Mouse (Mus musculus) C2C12 (cell line): ENCODE data around the gene Lrrc51. TPM values are rescaled to one million over a fixed set of nuclear protein-coding genes. Genes with fewer than 3 reads are reported as not detected.

Experiments used
- H3K27me3 ChIP-seq: one replicate; pipeline ENCODE4 v1.6.1; 2011; ENCODE audit not compliant: control insufficient read depth, insufficient read depth, insufficient read length
- H3K36me3 ChIP-seq: one replicate; pipeline ENCODE4 v1.6.1; 2011; ENCODE audit not compliant: control insufficient read depth, insufficient read depth
- H3K4me3 ChIP-seq: one replicate; pipeline ENCODE4 v1.5.1; 2011; ENCODE audit warnings: mild to moderate bottlenecking, control low read depth; ENCODE audit not compliant: poor library complexity, insufficient read depth, severe bottlenecking
- H3K79me2 ChIP-seq: one replicate; pipeline ENCODE4 v1.6.1; 2011; ENCODE audit not compliant: control insufficient read depth, insufficient read depth
- H3K79me3 ChIP-seq: one replicate; pipeline ENCODE4 v1.6.1; 2011; ENCODE audit warnings: low read depth, control low read depth
- H3ac ChIP-seq: one replicate; pipeline ENCODE3; 2011; ENCODE audit warnings: low read depth; ENCODE audit not compliant: control insufficient read depth, insufficient read length
- CEBPB ChIP-seq: IDR thresholded peaks from one replicate; pipeline ENCODE4 v1.6.1; 2011; ENCODE audit warnings: low read depth, mild to moderate bottlenecking, control low read depth, moderate library complexity
- CTCF ChIP-seq: IDR thresholded peaks from one replicate; pipeline ENCODE4 v1.5.1; 2011; ENCODE audit not compliant: control insufficient read depth, insufficient read depth, insufficient read length
- FOSL1 ChIP-seq: IDR thresholded peaks from one replicate; pipeline ENCODE4 v1.8.0; 2011; ENCODE audit warnings: mild to moderate bottlenecking, low read length; ENCODE audit not compliant: poor library complexity, insufficient read depth, severe bottlenecking
- MAX ChIP-seq: IDR thresholded peaks from one replicate; pipeline ENCODE4 v1.6.1; 2011; ENCODE audit warnings: mild to moderate bottlenecking, control low read depth
- MYOD1 ChIP-seq: IDR thresholded peaks from one replicate; pipeline ENCODE4 v1.6.1; 2011; ENCODE audit warnings: low read depth; ENCODE audit not compliant: control insufficient read depth, insufficient read length
- MYOG ChIP-seq: IDR thresholded peaks from one replicate; pipeline ENCODE4 v1.6.1; 2011; ENCODE audit not compliant: control insufficient read depth, insufficient read length; ENCODE audit errors: extremely low read depth
- USF1 ChIP-seq: IDR thresholded peaks from one replicate; pipeline ENCODE4 v1.6.1; 2011; ENCODE audit warnings: low read depth, mild to moderate bottlenecking, control low read depth, moderate library complexity
- long read RNA-seq, 2 experiments: library from polyadenylated mRNA; unstranded; transcript quantifications; one replicate each; pipeline ENCODE4 v2.0.0; 2019 to 2020
- polyA plus RNA-seq: library from polyadenylated mRNA; unstranded; fragments of >200 nt; fragmentation: generic; extraction: Trizol; gene quantifications from one replicate; pipeline ENCODE4 v1.2.1, GENCODE M21; 2012; ENCODE audit warnings: missing spikeins

Gene Lrrc51
- 1.7 TPM for polyA plus RNA-seq
- long read RNA-seq, experiment 1, partial matches to known transcripts: 1 of 3 reads
- long read RNA-seq, experiment 1, other reads (novel, unspliced or antisense): 1 of 3 reads
- long read RNA-seq, experiment 2: 0 reads

- Histone ChIP-seq H3K27me3 (no peaks in the 10 kb centered on the region), H3ac (peak within 1 kb of the TSS; percentile 82), H3K79me3 (peaks cover 46% of the 10 kb centered on the region), H3K4me3 (peak within 1 kb of the TSS; percentile 69), H3K36me3 (no peaks in the 10 kb centered on the region), H3K79me2 (peaks cover 48% of the 10 kb centered on the region)
- TF ChIP-seq MAX (peak; percentile 79), CEBPB (no peak)
Observed at GRCm38 (mm10) chr7:101933751-101934240, at the start of gene Lrrc51, which contains the start of gene Numa1. TSS of gene Lrrc51 (minus strand) at chr7:101933895. TSS of gene Numa1 (plus strand) at chr7:101934111.

GRCm38 (mm10) chr7:101982735-101983134 is 49.0 kb upstream of the Lrrc51 start:
- peaks cover 1% of the 10 kb centered on the region for H3K79me3 ChIP-seq
- peaks cover 36% of the 10 kb centered on the region for H3K36me3 ChIP-seq
- H3K27me3 ChIP-seq: no peaks in the 10 kb centered on the region
- H3ac ChIP-seq: no peak overlapping the region
- no peak for TF ChIP-seq USF1
- no peak for TF ChIP-seq CEBPB
- no peak for TF ChIP-seq CTCF
- no peak for TF ChIP-seq MYOG
- no peak for TF ChIP-seq FOSL1
- no peak for TF ChIP-seq MYOD1
- TF ChIP-seq MAX: no peak
- H3K4me3 ChIP-seq: no peak overlapping the region
- peaks cover 29% of the 10 kb centered on the region for H3K79me2 ChIP-seq

GRCm38 (mm10) chr7:101974505-101974904 is 40.8 kb upstream of the Lrrc51 start:
- peaks cover 64% of the 10 kb centered on the region for H3K79me3 ChIP-seq
- H3K4me3 ChIP-seq: no peak overlapping the region
- no peak overlapping the region for H3ac ChIP-seq
- TF ChIP-seq MYOG: no peak
- no peak for TF ChIP-seq CTCF
- no peak for TF ChIP-seq FOSL1
- TF ChIP-seq CEBPB: no peak
- TF ChIP-seq MYOD1: no peak
- no peak for TF ChIP-seq MAX
- TF ChIP-seq USF1: no peak
- H3K27me3 ChIP-seq: no peaks in the 10 kb centered on the region
- H3K36me3 ChIP-seq: peaks cover 15% of the 10 kb centered on the region
- peaks cover 67% of the 10 kb centered on the region for H3K79me2 ChIP-seq

- Histone ChIP-seq H3ac (no peak overlapping the region), H3K36me3 (peaks cover 11% of the 10 kb centered on the region), H3K79me3 (peaks cover 66% of the 10 kb centered on the region), H3K4me3 (no peak overlapping the region), H3K27me3 (no peaks in the 10 kb centered on the region), H3K79me2 (peaks cover 73% of the 10 kb centered on the region)
- TF ChIP-seq MYOG: no peak
- no peak for TF ChIP-seq USF1
- TF ChIP-seq CEBPB: no peak
- no peak for TF ChIP-seq MYOD1
- no peak for TF ChIP-seq MAX
- TF ChIP-seq CTCF: no peak
Observed at GRCm38 (mm10) chr7:101973730-101974129, 40.0 kb upstream of the Lrrc51 start.

GRCm38 (mm10) chr7:101971721-101972120 is 38.0 kb upstream of the Lrrc51 start:
- no peak overlapping the region for H3ac ChIP-seq
- H3K4me3 ChIP-seq: peak overlapping the region; percentile 35
- peaks cover 88% of the 10 kb centered on the region for H3K79me2 ChIP-seq
- peaks cover 79% of the 10 kb centered on the region for H3K79me3 ChIP-seq
- H3K36me3 ChIP-seq: peaks cover 6% of the 10 kb centered on the region
- no peaks in the 10 kb centered on the region for H3K27me3 ChIP-seq
- TF ChIP-seq CTCF: no peak
- no peak for TF ChIP-seq FOSL1
- no peak for TF ChIP-seq USF1
- TF ChIP-seq MYOD1: no peak
- no peak for TF ChIP-seq MAX
- TF ChIP-seq MYOG: no peak
- no peak for TF ChIP-seq CEBPB
